1 mouse cellular context compared by ENCODE assay signal in the genomic region with DNA sequence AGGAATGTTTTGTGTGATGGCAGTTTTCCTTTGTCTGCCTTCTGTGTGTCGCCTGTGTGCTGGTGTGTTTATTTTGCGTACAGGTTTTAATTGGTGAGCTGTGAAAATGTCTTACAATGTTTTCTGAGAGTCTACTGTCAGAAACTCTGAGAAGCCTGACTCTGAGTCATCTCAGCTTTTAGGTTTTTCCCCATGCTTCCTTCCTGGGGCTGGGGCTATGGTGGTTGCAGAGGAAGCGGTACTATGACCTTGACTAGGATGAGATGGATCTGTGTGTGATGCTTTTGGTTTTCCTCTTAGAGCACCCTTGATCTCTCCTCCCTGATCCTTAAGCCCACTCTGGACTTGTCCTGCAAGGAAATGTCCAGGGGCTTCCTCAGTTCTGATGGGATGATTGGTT.
TF ChIP-seq lines count a peak whose summit lies in the region.

No protein-coding gene starts in this region.

TF ChIP-seq in CH12.LX, 34 proteins besides CTCF, POLR2A, EP300 and RAD21 (continued from another document):
- TF ChIP-seq KAT2A (IDR thresholded peaks at IDR 0.05; ENCODE audit: insufficient replicate concordance, low read length) = no peak
